Mouse (Mus musculus) bone marrow, adult 2 months (tissue): ENCODE results near the gene Ngly1. TPM values are rescaled to one million over a fixed set of nuclear protein-coding genes. Genes with fewer than 3 reads are reported as not detected.

ENCODE experiments used
- H3K27ac ChIP-seq: fragments of 200-500 bp; 2 replicates; pipeline ENCODE4 v1.5.1; 2012; ENCODE audit warnings: low read depth, mild to moderate bottlenecking, control low read depth, inconsistent platforms, low read length; ENCODE audit not compliant: control insufficient read depth, poor library complexity, insufficient read depth
- H3K4me1 ChIP-seq: fragments of 200-500 bp; 2 replicates; pipeline ENCODE4 v1.6.1; 2011; ENCODE audit warnings: low read length; ENCODE audit not compliant: control insufficient read depth, insufficient read depth
- H3K4me3 ChIP-seq: fragments of 200-500 bp; replicated peaks from 2 replicates; pipeline ENCODE3; 2011; ENCODE audit warnings: mild to moderate bottlenecking, low read depth, low read length, control low read depth; ENCODE audit not compliant: control insufficient read depth
- CTCF ChIP-seq: fragments of 200-500 bp; IDR thresholded peaks from 2 replicates; pipeline ENCODE4 v1.5.1; 2011; ENCODE audit warnings: low read length, control low read depth; ENCODE audit not compliant: control insufficient read depth, insufficient read depth
- POLR2A ChIP-seq: fragments of 200-500 bp; IDR thresholded peaks from 2 replicates; pipeline ENCODE4 v1.6.1; 2011; ENCODE audit warnings: low read depth, mild to moderate bottlenecking, control low read depth, low read length, borderline replicate concordance; ENCODE audit not compliant: control insufficient read depth
- WGBS: fragments of 180-500 bp; shearing (Covaris S2); methylation state at CpG from one replicate; pipeline ENCODE4 v1.1.7; 2018; 5-methylcytosine and 5-hydroxymethylcytosine counted together
- polyA plus RNA-seq: library from polyadenylated mRNA; stranded (reverse); fragments of >200 nt; gene quantifications from 2 replicates; pipeline ENCODE4 v1.2.4, GENCODE M21; 2011; ENCODE audit warnings: low replicate concordance; ENCODE audit not compliant: missing spikeins, insufficient read depth, insufficient read length

The Ngly1 gene
- polyA plus RNA-seq, 1 experiment, result 12.7 TPM

DNA sequence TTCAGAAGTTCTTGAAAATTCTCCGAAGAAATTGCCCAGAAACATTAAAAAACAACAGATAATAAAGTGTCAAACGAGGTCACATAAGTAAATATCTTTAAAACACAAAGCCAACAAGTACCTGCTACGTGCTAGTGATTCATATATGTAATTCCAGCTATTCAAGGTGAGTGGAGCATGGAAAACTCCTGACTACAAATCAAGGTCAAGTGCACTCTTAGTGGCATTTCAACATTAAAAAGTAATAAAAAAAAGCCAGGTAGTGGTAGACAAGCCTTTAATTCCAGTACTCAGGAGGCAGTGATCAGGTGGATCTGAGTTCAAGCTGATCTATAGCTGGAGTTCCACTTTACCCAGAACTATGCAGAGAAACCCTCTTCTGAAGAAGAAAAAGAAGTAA is 945 bp upstream of the Ngly1 start:
- Histone ChIP-seq H3K4me3 (no peak overlapping the region), H3K27ac (no peak overlapping the region), H3K4me1 (peaks cover 3% of the 10 kb centered on the region; the same call in 1 of the 2 replicates)
- 79% methylated on average over 3 of the region's 3 CpGs for WGBS
- TF ChIP-seq CTCF, result no peak
- TF ChIP-seq POLR2A, result no peak

DNA sequence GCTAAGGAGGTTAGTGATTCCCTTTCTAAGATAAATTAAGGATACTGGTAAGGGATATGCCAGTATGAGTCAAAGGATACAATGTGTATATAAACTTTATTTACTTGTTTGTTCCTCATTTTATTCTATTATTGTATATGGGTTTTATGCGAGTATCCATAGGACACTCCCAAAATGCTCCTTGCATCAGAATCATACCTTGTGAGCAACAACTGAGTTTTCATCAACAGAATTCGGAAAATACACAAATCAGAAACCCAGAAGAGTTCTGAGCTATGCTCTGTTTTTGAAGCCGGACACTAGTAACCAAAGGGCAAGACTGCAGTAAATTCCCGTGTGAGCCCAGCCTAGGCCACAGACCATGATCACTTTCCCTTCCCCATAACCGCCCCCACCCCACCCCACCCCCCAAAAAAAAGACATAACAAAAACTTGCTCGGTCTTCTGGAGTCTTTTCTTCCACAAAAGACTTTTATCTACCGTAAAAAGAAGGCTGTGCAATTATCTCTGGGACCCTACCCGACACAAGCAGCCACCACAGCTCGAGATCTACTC is 400 bp upstream of the Ngly1 start:
- Histone ChIP-seq H3K4me1 (peaks cover 3% of the 10 kb centered on the region; the same call in 1 of the 2 replicates), H3K4me3 (peak overlapping the region; percentile 96), H3K27ac (peak overlapping the region; percentile 43; the same call in 1 of the 2 replicates)
- WGBS, result 5% methylated on average over 9 of the region's 9 CpGs
- no peak for TF ChIP-seq CTCF
- no peak for TF ChIP-seq POLR2A

DNA sequence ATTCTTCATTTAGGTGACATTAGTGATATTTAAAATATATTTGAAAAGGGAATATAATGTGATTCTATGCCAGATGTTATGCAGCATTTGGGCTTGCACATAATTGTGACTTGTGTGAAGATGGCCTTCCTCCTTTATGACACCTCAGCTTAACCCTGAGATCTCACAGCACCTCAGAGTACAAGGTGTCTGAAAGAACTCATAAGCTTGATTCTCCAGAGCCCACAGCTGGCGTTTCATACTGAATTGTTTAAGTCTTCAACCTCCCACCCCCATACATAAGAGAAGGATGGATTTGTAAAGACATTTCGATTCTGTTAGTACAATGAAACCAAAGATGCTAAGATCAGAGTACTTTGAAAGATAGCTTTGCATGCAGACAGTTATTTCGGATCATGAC is 1.0 kb downstream of the Ngly1 start:
- peaks cover 3% of the 10 kb centered on the region; the same call in 1 of the 2 replicates for H3K4me1 ChIP-seq
- 54% methylated on average over 3 of the region's 3 CpGs for WGBS
- TF ChIP-seq CTCF (no peak), POLR2A (no peak)
- peak overlapping the region; percentile 96 for H3K4me3 ChIP-seq
- no peak overlapping the region for H3K27ac ChIP-seq

DNA sequence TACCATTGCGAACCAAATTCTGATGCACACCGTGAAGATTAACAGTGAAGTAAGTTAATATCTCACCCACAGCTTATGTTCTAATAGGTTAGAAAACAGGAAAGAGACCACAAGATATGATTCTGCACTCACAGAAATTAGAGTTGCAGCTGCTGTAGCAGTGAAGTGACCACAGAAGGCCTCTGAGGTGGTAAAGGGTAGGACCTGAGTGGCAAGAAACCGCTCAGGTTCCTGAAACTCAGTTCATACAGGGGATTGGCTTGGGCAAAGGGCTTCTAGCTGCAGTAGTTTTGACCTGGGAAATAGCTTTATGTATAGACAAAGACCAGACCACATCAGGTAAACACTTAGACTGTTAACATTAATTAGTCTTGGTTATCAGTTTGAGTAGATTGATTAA is 6.7 kb downstream of the Ngly1 start:
- TF ChIP-seq POLR2A (no peak), CTCF (no peak)
- Histone ChIP-seq H3K4me1 (no peaks in the 10 kb centered on the region; the same call in 1 of the 2 replicates), H3K27ac (no peak overlapping the region), H3K4me3 (no peak overlapping the region)
- WGBS, result 47% methylated on average over 3 of the region's 3 CpGs

DNA sequence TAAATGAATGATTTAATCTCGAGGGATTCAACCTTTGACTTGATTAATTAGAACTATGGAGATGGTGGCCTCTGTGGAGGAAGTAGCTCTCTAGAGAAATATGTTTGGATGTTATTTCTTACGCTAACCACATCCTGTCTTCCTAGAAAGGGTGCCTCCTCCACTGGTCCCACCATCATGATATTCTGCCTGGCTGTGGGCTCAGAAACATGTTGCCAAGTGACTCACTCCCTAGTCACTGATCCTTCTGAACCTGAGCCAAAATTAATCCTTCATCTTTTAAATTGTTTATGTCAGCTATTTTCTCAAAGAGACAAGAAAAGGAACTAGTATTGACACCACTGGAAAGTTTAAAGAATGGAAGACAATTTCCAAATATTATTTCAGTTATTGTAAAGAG is 7.1 kb downstream of the Ngly1 start:
- WGBS, result 13% methylated on average over 2 of the region's 2 CpGs

DNA sequence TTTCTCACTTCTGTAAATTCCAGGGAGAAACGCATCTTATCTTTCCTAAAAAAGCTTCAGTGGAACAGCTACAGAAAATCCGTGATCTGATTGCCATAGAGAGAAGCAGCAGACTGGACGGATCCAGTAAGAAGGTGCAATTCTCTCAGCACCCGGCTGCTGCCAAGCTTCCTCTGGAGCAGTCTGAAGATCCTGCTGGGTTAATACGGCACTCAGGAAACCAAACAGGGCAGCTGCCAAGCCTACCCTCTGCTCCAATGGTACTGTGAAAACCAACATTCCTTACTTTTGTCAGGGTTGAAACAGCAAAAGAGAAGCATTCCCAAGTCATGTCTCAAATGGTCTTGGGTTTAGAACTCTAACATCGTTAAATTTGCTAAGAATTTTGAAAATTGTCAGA is 11.5 kb downstream of the Ngly1 start:
- TF ChIP-seq POLR2A, result no peak
- no peak for TF ChIP-seq CTCF

More for the DNA sequence above, 7.1 kb downstream of the Ngly1 start:
- H3K4me3 ChIP-seq, result no peak overlapping the region
- TF ChIP-seq POLR2A, result no peak
- no peak for TF ChIP-seq CTCF
- H3K27ac ChIP-seq, result no peak overlapping the region
- H3K4me1 ChIP-seq, result no peaks in the 10 kb centered on the region; the same call in 1 of the 2 replicates

DNA sequence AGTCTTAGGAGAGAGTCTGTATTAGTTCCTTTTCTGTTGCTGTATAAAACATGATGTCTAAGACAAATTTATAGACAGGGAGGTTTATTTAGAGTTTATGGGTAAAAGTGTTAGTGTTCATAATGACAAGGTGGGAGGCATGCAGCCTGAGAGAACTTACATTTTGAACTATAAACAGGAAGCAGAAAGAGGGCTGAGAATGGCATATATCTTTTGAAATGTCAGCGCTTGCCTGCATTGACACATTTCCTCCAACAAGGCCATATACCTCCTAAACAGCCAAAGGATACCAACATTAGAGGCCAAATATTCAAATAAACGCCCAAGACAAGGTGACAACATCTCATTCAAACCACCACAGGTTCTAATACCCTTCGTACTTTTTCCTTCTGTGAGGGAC is 12.8 kb downstream of the Ngly1 start:
- H3K27ac ChIP-seq, result no peak overlapping the region
- no peaks in the 10 kb centered on the region for H3K4me1 ChIP-seq
- no peak overlapping the region for H3K4me3 ChIP-seq
- WGBS, result 85% methylated on average over 3 of the region's 3 CpGs
- TF ChIP-seq POLR2A (no peak), CTCF (no peak)

More for the DNA sequence above, 11.5 kb downstream of the Ngly1 start:
- no peak overlapping the region for H3K4me3 ChIP-seq
- 93% methylated on average over 6 of the region's 6 CpGs for WGBS
- H3K27ac ChIP-seq, result no peak overlapping the region
- H3K4me1 ChIP-seq, result no peaks in the 10 kb centered on the region; the same call in 1 of the 2 replicates

DNA sequence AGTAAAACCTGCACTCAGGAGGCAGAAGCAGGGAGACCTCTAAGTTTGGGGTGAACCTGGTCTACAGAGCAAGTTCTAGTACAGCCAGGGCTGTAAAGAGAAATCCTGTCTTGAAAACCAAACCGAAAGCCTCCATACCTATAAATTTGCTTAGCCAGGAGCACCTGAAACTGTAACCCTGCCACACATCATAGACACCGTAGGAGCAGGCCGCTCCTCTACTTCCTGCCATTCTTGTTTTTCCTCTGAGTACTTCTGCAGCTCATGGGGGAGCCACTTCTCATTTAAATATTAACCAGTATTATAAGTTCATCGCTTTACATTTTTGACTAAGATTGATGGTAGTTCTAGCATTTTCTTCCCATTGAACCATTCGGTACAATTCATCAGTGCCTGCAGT is 17.9 kb downstream of the Ngly1 start:
- H3K4me1 ChIP-seq, result no peaks in the 10 kb centered on the region
- TF ChIP-seq POLR2A (no peak), CTCF (no peak)
- WGBS, result 84% methylated on average over 5 of the region's 5 CpGs

DNA sequence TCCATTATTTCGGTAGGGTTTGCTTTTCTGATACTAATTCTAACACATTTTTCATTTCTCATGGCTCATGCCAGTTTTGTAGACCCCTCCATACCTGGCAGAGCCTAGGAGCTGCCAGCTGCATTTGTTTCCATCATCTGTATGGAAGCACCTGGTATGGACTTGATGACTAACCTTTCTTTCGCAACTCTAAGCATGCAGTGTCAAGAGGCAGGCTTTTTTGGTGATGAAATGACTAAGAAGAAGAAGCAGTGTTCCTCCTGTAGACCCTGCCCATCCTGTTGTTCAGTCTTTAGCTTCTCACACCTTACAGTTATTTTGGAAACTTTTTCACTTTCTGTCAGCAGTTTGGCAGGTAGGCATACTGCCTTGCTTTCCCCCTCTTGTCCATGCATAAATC is 20.7 kb downstream of the Ngly1 start:
- TF ChIP-seq POLR2A (no peak), CTCF (no peak)
- H3K27ac ChIP-seq, result no peak overlapping the region
- WGBS, result 93% methylated on average over 2 of the region's 2 CpGs
- no peaks in the 10 kb centered on the region for H3K4me1 ChIP-seq
- H3K4me3 ChIP-seq, result no peak overlapping the region

More for the DNA sequence above, 17.9 kb downstream of the Ngly1 start:
- no peak overlapping the region for H3K4me3 ChIP-seq
- no peak overlapping the region for H3K27ac ChIP-seq
